24 mouse cellular contexts compared by ENCODE assay signal in genomic region chr5:121878703-121879102, GRCm38 (mm10). TPM values are rescaled to one million over a fixed set of nuclear protein-coding genes. Genes with fewer than 3 reads are reported as not detected.
A peak's percentile ranks its signal among the peaks of the same experiment; 100 is the strongest.
DNase-seq lines count a peak whose midpoint lies in the region; ATAC-seq lines count a peak whose summit lies in the region.
"Had no signal": no experiment of that assay in that cellular context is flagged by ENCODE, and none has a peak within 500 bp of the region (broad histone marks: within the 10 kb centered on the region; RNA-seq: fewer than 3 reads in every experiment).

No protein-coding gene starts in this region.

- no peaks in the 10 kb centered on the region for H3K27me3 ChIP-seq in forebrain, embryonic 14.5 days (replicated peaks; ENCODE audit: control insufficient read depth, insufficient read depth, low read length)
- peaks cover 30% of the 10 kb centered on the region for H3K27me3 ChIP-seq in forebrain, embryonic 10.5 days (ENCODE audit: poor library complexity, severe bottlenecking)
- H3K27me3 ChIP-seq in hindbrain, embryonic 13.5 days, result no peaks in the 10 kb centered on the region
- no peaks in the 10 kb centered on the region for H3K27me3 ChIP-seq in hindbrain, embryonic 16.5 days (replicated peaks; ENCODE audit: control insufficient read depth, insufficient read depth, low read length)
- no peaks in the 10 kb centered on the region for H3K27me3 ChIP-seq in midbrain, embryonic 13.5 days
- no peaks in the 10 kb centered on the region; the same call in 1 of the 2 replicates for H3K27me3 ChIP-seq in midbrain, embryonic 10.5 days (ENCODE audit: low read depth, poor library complexity, severe bottlenecking)
- H3K27me3 ChIP-seq: embryonic facial prominence, embryonic 15.5 days; forebrain, embryonic 15.5 days; hindbrain, embryonic 15.5 days had no signal

- 0 out of 2 replicates have a peak, but pooled peaks cover 3% of the 10 kb centered on the region for H3K36me3 ChIP-seq in forebrain, embryonic 14.5 days (ENCODE audit: control insufficient read depth, insufficient read depth, low read length)
- peaks cover 33% of the 10 kb centered on the region for H3K36me3 ChIP-seq in forebrain, embryonic 10.5 days (replicated peaks)
- peaks cover 50% of the 10 kb centered on the region for H3K36me3 ChIP-seq in hindbrain, embryonic 13.5 days
- peaks cover 9% of the 10 kb centered on the region; the same call in 1 of the 2 replicates for H3K36me3 ChIP-seq in hindbrain, embryonic 16.5 days (ENCODE audit: control insufficient read depth, insufficient read depth, low read length)
- H3K36me3 ChIP-seq in midbrain, embryonic 13.5 days, result peaks cover 62% of the 10 kb centered on the region
- H3K36me3 ChIP-seq in midbrain, embryonic 10.5 days, result peaks cover 42% of the 10 kb centered on the region
- H3K36me3 ChIP-seq: embryonic facial prominence, embryonic 15.5 days had no signal

- no peak for ATAC-seq in forebrain, embryonic 14.5 days
- no peak for ATAC-seq in hindbrain, embryonic 13.5 days (ENCODE audit: low FRiP score)
- no peak for ATAC-seq in hindbrain, embryonic 16.5 days
- ATAC-seq in midbrain, embryonic 13.5 days, result no peak
- ATAC-seq: CD4-positive, CD25-positive, alpha-beta regulatory T cell, adult 4 months; forebrain, embryonic 15.5 days; intestine, embryonic 16.5 days had no signal

- H3K4me3 ChIP-seq in forebrain, embryonic 14.5 days (ENCODE audit: low read depth, low read length), result no peak overlapping the region
- H3K4me3 ChIP-seq in forebrain, embryonic 10.5 days, result no peak overlapping the region
- H3K4me3 ChIP-seq in hindbrain, embryonic 13.5 days, result no peak overlapping the region
- H3K4me3 ChIP-seq in hindbrain, embryonic 16.5 days (ENCODE audit: low read length), result no peak overlapping the region
- no peak overlapping the region for H3K4me3 ChIP-seq in midbrain, embryonic 13.5 days (replicated peaks)
- no peak overlapping the region for H3K4me3 ChIP-seq in midbrain, embryonic 10.5 days
- H3K4me3 ChIP-seq: embryonic facial prominence, embryonic 10.5 days; embryonic facial prominence, embryonic 15.5 days; forebrain, embryonic 15.5 days; heart, embryonic 10.5 days; hindbrain, embryonic 15.5 days; limb, embryonic 12.5 days; megakaryocyte, embryonic 14.5 days had no signal

- H3K4me1 ChIP-seq in forebrain, embryonic 14.5 days (ENCODE audit: control insufficient read depth, insufficient read depth, low read length), result no peaks in the 10 kb centered on the region
- H3K4me1 ChIP-seq in forebrain, embryonic 10.5 days, result peaks cover 9% of the 10 kb centered on the region
- peaks cover 10% of the 10 kb centered on the region for H3K4me1 ChIP-seq in hindbrain, embryonic 13.5 days (replicated peaks)
- H3K4me1 ChIP-seq in hindbrain, embryonic 16.5 days (ENCODE audit: control insufficient read depth, insufficient read depth, low read depth, low read length), result no peaks in the 10 kb centered on the region
- H3K4me1 ChIP-seq in midbrain, embryonic 13.5 days (replicated peaks), result no peaks in the 10 kb centered on the region
- no peaks in the 10 kb centered on the region for H3K4me1 ChIP-seq in midbrain, embryonic 10.5 days
- H3K4me1 ChIP-seq: embryonic facial prominence, embryonic 15.5 days; hindbrain, embryonic 15.5 days had no signal

- WGBS in forebrain, embryonic 14.5 days, result 70% methylated on average over 17 of the region's 17 CpGs
- 92% methylated on average over 17 of the region's 17 CpGs for WGBS in forebrain, embryonic 10.5 days
- 83% methylated on average over 17 of the region's 17 CpGs for WGBS in hindbrain, embryonic 13.5 days
- WGBS in hindbrain, embryonic 16.5 days, result 69% methylated on average over 17 of the region's 17 CpGs
- 87% methylated on average over 17 of the region's 17 CpGs for WGBS in midbrain, embryonic 13.5 days
- WGBS in midbrain, embryonic 10.5 days, result 91% methylated on average over 17 of the region's 17 CpGs

- peak; percentile 62 for DNase-seq in forebrain, embryonic 14.5 days (ENCODE audit: low spot score)
- no peak for DNase-seq in forebrain, embryonic 10.5 days (ENCODE audit: extremely low spot score, low spot score)
- no peak for DNase-seq in midbrain, embryonic 10.5 days (ENCODE audit: low spot score)
- DNase-seq in brain, adult 2 months (ENCODE audit: low read depth, low spot score), result peak; percentile 38
- no peak for DNase-seq in adrenal gland, postnatal 4 days (ENCODE audit: low spot score in 2 of 2)
- DNase-seq: cerebellum, adult 11 months; cerebellum, adult 9-11 months; midbrain, embryonic 14.5 days; right cerebral cortex, postnatal 4 days; thymus, adult 18-20 months had no signal

- no peaks in the 10 kb centered on the region for H3K9me3 ChIP-seq in forebrain, embryonic 14.5 days (replicated peaks; ENCODE audit: control insufficient read depth, low read length)
- no peaks in the 10 kb centered on the region for H3K9me3 ChIP-seq in forebrain, embryonic 10.5 days
- no peaks in the 10 kb centered on the region for H3K9me3 ChIP-seq in hindbrain, embryonic 13.5 days
- no peaks in the 10 kb centered on the region for H3K9me3 ChIP-seq in hindbrain, embryonic 16.5 days (ENCODE audit: control insufficient read depth, low read length)
- H3K9me3 ChIP-seq in midbrain, embryonic 13.5 days, result no peaks in the 10 kb centered on the region
- no peaks in the 10 kb centered on the region; the same call in 1 of the 2 replicates for H3K9me3 ChIP-seq in midbrain, embryonic 10.5 days (replicated peaks)
- H3K9me3 ChIP-seq: embryonic facial prominence, embryonic 10.5 days; embryonic facial prominence, embryonic 15.5 days; forebrain, embryonic 15.5 days; heart, embryonic 10.5 days; hindbrain, embryonic 15.5 days; limb, embryonic 12.5 days had no signal

- no peak overlapping the region for H3K27ac ChIP-seq in forebrain, embryonic 14.5 days (ENCODE audit: low read depth, low read length)
- H3K27ac ChIP-seq in forebrain, embryonic 10.5 days, result no peak overlapping the region
- peak overlapping the region; percentile 58; the same call in 1 of the 2 replicates for H3K27ac ChIP-seq in hindbrain, embryonic 13.5 days
- H3K27ac ChIP-seq in hindbrain, embryonic 16.5 days (ENCODE audit: low read depth, low read length), result no peak overlapping the region
- H3K27ac ChIP-seq in midbrain, embryonic 13.5 days, result peak overlapping the region; percentile 44; the same call in 1 of the 2 replicates
- H3K27ac ChIP-seq in midbrain, embryonic 10.5 days (replicated peaks), result no peak overlapping the region
- H3K27ac ChIP-seq: embryonic facial prominence, embryonic 10.5 days; embryonic facial prominence, embryonic 15.5 days; forebrain, embryonic 15.5 days; heart, embryonic 10.5 days; hindbrain, embryonic 15.5 days; limb, embryonic 12.5 days; stomach, postnatal 0 days had no signal

- H3K9ac ChIP-seq in forebrain, embryonic 14.5 days (ENCODE audit: low read length), result no peak overlapping the region
- H3K9ac ChIP-seq in hindbrain, embryonic 13.5 days, result no peak overlapping the region
- no peak overlapping the region for H3K9ac ChIP-seq in hindbrain, embryonic 16.5 days (ENCODE audit: low read depth, low read length)
- no peak overlapping the region for H3K9ac ChIP-seq in midbrain, embryonic 13.5 days (replicated peaks)
- H3K9ac ChIP-seq: embryonic facial prominence, embryonic 15.5 days; forebrain, embryonic 15.5 days; hindbrain, embryonic 15.5 days; limb, embryonic 12.5 days had no signal

- H3K4me2 ChIP-seq in forebrain, embryonic 14.5 days (ENCODE audit: low read length), result no peak overlapping the region
- no peak overlapping the region for H3K4me2 ChIP-seq in hindbrain, embryonic 13.5 days
- no peak overlapping the region for H3K4me2 ChIP-seq in hindbrain, embryonic 16.5 days (ENCODE audit: low read length)
- no peak overlapping the region for H3K4me2 ChIP-seq in midbrain, embryonic 13.5 days (replicated peaks)
- H3K4me2 ChIP-seq: embryonic facial prominence, embryonic 15.5 days; forebrain, embryonic 15.5 days; hindbrain, embryonic 15.5 days; limb, embryonic 12.5 days; liver, embryonic 11.5 days had no signal

RNA-seq across cellular contexts. Expression of gene Pheta1, which starts 29.9 kb away (rescaled TPM):
- polyA plus RNA-seq in forebrain, embryonic 14.5 days (2014; fragmentation: Nextera tagmentation; extraction: Ambion mirVana), result 34.7 and 41.4 TPM in 2 replicates
- 45.3 and 47.8 TPM in 2 replicates for polyA plus RNA-seq in forebrain, embryonic 10.5 days (2016; fragmentation: Nextera tagmentation; extraction: Ambion mirVana)
- polyA plus RNA-seq in hindbrain, embryonic 13.5 days (2015; fragmentation: Nextera tagmentation; extraction: Ambion mirVana), result 45.5 and 47.4 TPM in 2 replicates
- 34.1 and 39.5 TPM in 2 replicates for polyA plus RNA-seq in hindbrain, embryonic 16.5 days (2015; fragmentation: Nextera tagmentation; extraction: Ambion mirVana)
- 52.3 and 56.8 TPM in 2 replicates for polyA plus RNA-seq in midbrain, embryonic 13.5 days (2015; fragmentation: Nextera tagmentation; extraction: Ambion mirVana)
- 46.7 and 52.9 TPM in 2 replicates for polyA plus RNA-seq in midbrain, embryonic 10.5 days (2016; fragmentation: Nextera tagmentation; extraction: Ambion mirVana)
- total RNA-seq in adrenal gland, postnatal 4 days (2021), result 10 to 100 TPM; 12.8 to 13.6 TPM

RNA-seq across cellular contexts. Expression of gene Sh2b3, which starts 41.3 kb away (rescaled TPM):
- 4.4 and 5.4 TPM in 2 replicates for polyA plus RNA-seq in forebrain, embryonic 14.5 days (2014; fragmentation: Nextera tagmentation; extraction: Ambion mirVana)
- polyA plus RNA-seq in forebrain, embryonic 10.5 days (2016; fragmentation: Nextera tagmentation; extraction: Ambion mirVana), result 5.4 and 5.5 TPM in 2 replicates
- 6.4 and 6.5 TPM in 2 replicates for polyA plus RNA-seq in hindbrain, embryonic 13.5 days (2015; fragmentation: Nextera tagmentation; extraction: Ambion mirVana)
- 5.2 and 6.9 TPM in 2 replicates for polyA plus RNA-seq in hindbrain, embryonic 16.5 days (2015; fragmentation: Nextera tagmentation; extraction: Ambion mirVana)
- 5.3 and 6.0 TPM in 2 replicates for polyA plus RNA-seq in midbrain, embryonic 13.5 days (2015; fragmentation: Nextera tagmentation; extraction: Ambion mirVana)
- polyA plus RNA-seq in midbrain, embryonic 10.5 days (2016; fragmentation: Nextera tagmentation; extraction: Ambion mirVana), result 6.9 and 8.1 TPM in 2 replicates
- total RNA-seq in adrenal gland, postnatal 4 days (2021), result 10 to 100 TPM; 49.7 to 54.1 TPM

Comparison
In these comparisons a context has a peak if more than half of its experiments do, and no peak if none do; other contexts are left out.
1. DNase-seq: peak in forebrain, embryonic 14.5 days (single experiment) and brain, adult 2 months (single experiment); none in forebrain, embryonic 10.5 days (single experiment), midbrain, embryonic 10.5 days (single experiment) and adrenal gland, postnatal 4 days (0 of 2).
2. H3K27ac ChIP-seq: peak in hindbrain, embryonic 13.5 days (single experiment) and midbrain, embryonic 13.5 days (single experiment); none in forebrain, embryonic 14.5 days (single experiment), forebrain, embryonic 10.5 days (single experiment), hindbrain, embryonic 16.5 days (single experiment) and midbrain, embryonic 10.5 days (single experiment).